Mouse (Mus musculus): ENCODE measurements at regions not wholly inside any gene's neighbourhood (a gene's known extent, or its start where the extent isn't known, plus 50 kb on each side); places are given as distances from the start of the nearest gene placed in this dataset.

DNA sequence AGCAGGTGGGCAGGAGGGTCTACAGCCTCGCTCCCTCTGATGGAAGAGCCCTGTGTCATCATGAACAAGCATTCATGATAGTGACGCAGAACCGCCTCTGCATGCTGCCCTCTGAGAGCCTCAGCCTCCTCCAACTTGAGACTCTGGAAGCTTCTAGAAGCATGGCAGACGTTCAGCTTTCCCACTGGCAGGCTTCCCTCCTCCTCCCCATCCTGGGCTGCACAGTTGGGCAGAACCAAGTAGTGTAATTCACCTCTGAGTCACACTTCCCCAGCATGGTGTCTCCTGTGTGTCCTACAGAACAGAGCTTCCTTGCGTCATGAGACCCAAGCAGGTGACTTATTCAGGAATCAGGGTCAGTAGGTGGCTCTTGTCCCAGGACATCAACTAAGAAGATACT is 271.3 kb upstream of the Zmiz1 start:
- no peak for DNase-seq
- ATAC-seq: no peak
- Histone ChIP-seq H3K27ac (ENCODE audit: low read depth, low read length) (no peak overlapping the region), H3K36me3 (ENCODE audit: insufficient read depth) (no peaks in the 10 kb centered on the region), H3K9me3 (ENCODE audit: low read length) (no peaks in the 10 kb centered on the region), H3K4me3 (ENCODE audit: low read depth, low read length) (no peak overlapping the region), H3K4me1 (ENCODE audit: insufficient read depth) (peaks cover 11% of the 10 kb centered on the region; the same call in 1 of the 2 replicates), H3K27me3 (ENCODE audit: insufficient read depth, low read length) (no peaks in the 10 kb centered on the region), H3K4me2 (ENCODE audit: low read depth) (no peak overlapping the region), H3K9ac (no peak overlapping the region)
- 85% methylated on average over 5 of the region's 5 CpGs for WGBS
- TF ChIP-seq CTCF (IDR thresholded peaks at IDR 0.05; ENCODE audit: low read depth): no peak

DNA sequence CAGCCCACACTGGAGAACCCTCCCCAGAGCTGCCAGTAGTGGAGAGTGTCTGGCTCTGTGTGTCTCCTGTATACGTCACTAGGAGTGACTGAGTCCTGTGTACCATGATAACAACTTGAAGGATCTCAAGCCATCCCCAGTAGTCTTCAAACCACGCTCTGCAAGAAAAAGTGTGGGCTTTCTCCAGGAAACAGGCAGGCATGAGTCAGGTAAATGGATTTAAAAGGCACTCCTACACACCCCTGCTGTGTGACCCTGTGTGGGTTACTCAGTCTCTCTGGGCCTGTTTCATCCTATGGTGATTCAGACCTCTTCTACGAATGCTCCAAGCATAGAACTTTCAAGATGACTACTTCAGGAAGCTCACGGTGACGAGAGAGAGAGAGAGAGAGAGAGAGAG is 269.7 kb upstream of the Zmiz1 start:
- H3K4me2 ChIP-seq (ENCODE audit: low read depth): no peak overlapping the region
- H3K27ac ChIP-seq (ENCODE audit: low read depth, low read length): no peak overlapping the region
- no peak for ATAC-seq
- no peak for DNase-seq
- no peak for TF ChIP-seq CTCF (IDR thresholded peaks at IDR 0.05; ENCODE audit: low read depth)
- H3K9ac ChIP-seq: no peak overlapping the region
- no peak overlapping the region for H3K4me3 ChIP-seq (ENCODE audit: low read depth, low read length)
- WGBS: 92% methylated on average over 5 of the region's 5 CpGs
- H3K27me3 ChIP-seq (ENCODE audit: insufficient read depth, low read length): no peaks in the 10 kb centered on the region
- no peaks in the 10 kb centered on the region for H3K36me3 ChIP-seq (ENCODE audit: insufficient read depth)
- H3K4me1 ChIP-seq (ENCODE audit: insufficient read depth): peaks cover 11% of the 10 kb centered on the region; the same call in 1 of the 2 replicates
- H3K9me3 ChIP-seq (ENCODE audit: low read length): no peaks in the 10 kb centered on the region

DNA sequence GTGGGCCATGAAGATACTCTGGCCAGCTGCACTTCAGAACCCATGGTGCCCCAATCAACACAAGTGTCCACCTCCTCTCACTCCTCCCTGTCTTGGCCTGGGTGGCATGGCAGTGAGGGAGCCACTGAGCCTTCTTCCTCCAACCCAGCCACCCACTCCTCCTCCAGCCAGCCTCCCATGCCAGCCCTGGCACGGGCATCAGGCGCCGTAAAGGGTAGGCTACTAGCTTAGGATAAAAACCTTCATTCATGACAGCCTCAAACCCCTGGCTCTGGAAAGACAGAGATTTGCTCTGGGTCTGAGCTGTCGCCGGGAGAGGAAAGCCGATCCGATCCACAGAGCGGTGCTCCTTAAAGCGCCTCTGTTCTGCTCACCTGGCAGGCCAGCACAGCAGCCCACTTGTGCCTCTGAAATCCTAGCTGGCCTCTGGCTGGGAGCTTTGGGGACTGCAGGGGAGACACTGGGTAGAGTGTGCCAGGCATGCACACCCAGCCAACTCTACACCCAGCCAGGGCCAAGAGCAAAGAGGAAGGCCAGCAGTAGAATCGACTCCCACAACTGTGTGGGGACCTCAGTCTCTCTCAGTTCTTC is 268.2 kb upstream of the Zmiz1 start:
- no peak overlapping the region for H3K27ac ChIP-seq (ENCODE audit: low read depth, low read length)
- 87% methylated on average over 10 of the region's 10 CpGs for WGBS
- H3K36me3 ChIP-seq (ENCODE audit: insufficient read depth): no peaks in the 10 kb centered on the region
- no peak overlapping the region for H3K4me3 ChIP-seq (ENCODE audit: low read depth, low read length)
- TF ChIP-seq CTCF (IDR thresholded peaks at IDR 0.05; ENCODE audit: low read depth): no peak
- H3K4me1 ChIP-seq (ENCODE audit: insufficient read depth): 0 out of 2 replicates have a peak, but pooled peaks cover 7% of the 10 kb centered on the region
- no peak for DNase-seq
- no peaks in the 10 kb centered on the region for H3K27me3 ChIP-seq (ENCODE audit: insufficient read depth, low read length)
- ATAC-seq: no peak
- H3K9me3 ChIP-seq (ENCODE audit: low read length): no peaks in the 10 kb centered on the region
- no peak overlapping the region for H3K9ac ChIP-seq
- no peak overlapping the region for H3K4me2 ChIP-seq (ENCODE audit: low read depth)

DNA sequence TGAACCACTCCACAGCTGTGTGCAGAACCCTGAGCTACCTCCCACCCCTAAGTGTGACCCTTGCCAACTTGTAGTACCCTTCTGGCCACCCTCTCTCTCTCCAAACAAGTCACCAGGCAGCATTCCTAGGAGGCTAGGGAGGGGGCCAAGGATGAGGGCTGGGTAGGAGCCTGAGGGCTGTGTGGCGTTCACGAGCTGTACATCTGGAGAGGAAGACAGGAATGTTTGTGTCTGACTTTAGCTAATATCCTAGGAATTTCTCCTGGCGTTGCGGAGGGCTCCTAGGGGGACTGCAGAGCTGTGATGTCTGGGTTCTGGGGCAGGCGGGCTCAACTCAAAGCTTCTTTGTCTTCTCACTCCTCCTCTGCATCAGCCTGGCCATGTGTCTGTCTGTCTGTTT is 262.2 kb upstream of the Zmiz1 start:
- no peak for TF ChIP-seq CTCF (IDR thresholded peaks at IDR 0.05; ENCODE audit: low read depth)
- 68% methylated on average over 5 of the region's 5 CpGs for WGBS

DNA sequence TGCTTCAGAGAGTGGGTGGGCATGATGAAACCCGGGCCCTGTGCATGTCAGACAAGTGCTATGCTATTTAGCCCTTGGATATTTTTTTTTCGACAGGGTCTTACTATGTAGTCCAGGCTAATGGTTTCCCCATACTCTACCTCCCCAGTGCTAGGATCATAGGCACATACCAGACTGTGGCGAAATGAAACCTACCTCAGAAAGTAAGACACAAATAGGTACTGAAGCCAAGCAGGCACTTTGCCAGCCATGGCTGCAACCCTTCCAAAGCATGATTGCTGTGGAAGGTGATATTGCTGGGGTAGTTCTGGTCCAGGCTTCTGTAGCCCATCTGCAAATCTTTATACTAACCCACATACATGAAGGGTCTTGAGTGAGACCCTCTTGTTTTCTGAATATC is 259.1 kb upstream of the Zmiz1 start:
- Histone ChIP-seq H3K36me3 (ENCODE audit: insufficient read depth) (no peaks in the 10 kb centered on the region), H3K4me3 (ENCODE audit: low read depth, low read length) (no peak overlapping the region), H3K27ac (ENCODE audit: low read depth, low read length) (no peak overlapping the region), H3K9ac (no peak overlapping the region), H3K4me1 (ENCODE audit: insufficient read depth) (no peaks in the 10 kb centered on the region), H3K4me2 (ENCODE audit: low read depth) (no peak overlapping the region), H3K9me3 (ENCODE audit: low read length) (no peaks in the 10 kb centered on the region), H3K27me3 (ENCODE audit: insufficient read depth, low read length) (no peaks in the 10 kb centered on the region)
- TF ChIP-seq CTCF (IDR thresholded peaks at IDR 0.05; ENCODE audit: low read depth): no peak
- 81% methylated on average over 3 of the region's 3 CpGs for WGBS
- DNase-seq (no peak), ATAC-seq (no peak)

More for the DNA sequence above, 262.2 kb upstream of the Zmiz1 start:
- Histone ChIP-seq H3K4me3 (ENCODE audit: low read depth, low read length) (no peak overlapping the region), H3K4me2 (ENCODE audit: low read depth) (no peak overlapping the region), H3K9ac (no peak overlapping the region), H3K9me3 (ENCODE audit: low read length) (no peaks in the 10 kb centered on the region), H3K4me1 (ENCODE audit: insufficient read depth) (no peaks in the 10 kb centered on the region), H3K27ac (ENCODE audit: low read depth, low read length) (no peak overlapping the region), H3K27me3 (ENCODE audit: insufficient read depth, low read length) (no peaks in the 10 kb centered on the region), H3K36me3 (ENCODE audit: insufficient read depth) (no peaks in the 10 kb centered on the region)
- no peak for DNase-seq
- no peak for ATAC-seq

DNA sequence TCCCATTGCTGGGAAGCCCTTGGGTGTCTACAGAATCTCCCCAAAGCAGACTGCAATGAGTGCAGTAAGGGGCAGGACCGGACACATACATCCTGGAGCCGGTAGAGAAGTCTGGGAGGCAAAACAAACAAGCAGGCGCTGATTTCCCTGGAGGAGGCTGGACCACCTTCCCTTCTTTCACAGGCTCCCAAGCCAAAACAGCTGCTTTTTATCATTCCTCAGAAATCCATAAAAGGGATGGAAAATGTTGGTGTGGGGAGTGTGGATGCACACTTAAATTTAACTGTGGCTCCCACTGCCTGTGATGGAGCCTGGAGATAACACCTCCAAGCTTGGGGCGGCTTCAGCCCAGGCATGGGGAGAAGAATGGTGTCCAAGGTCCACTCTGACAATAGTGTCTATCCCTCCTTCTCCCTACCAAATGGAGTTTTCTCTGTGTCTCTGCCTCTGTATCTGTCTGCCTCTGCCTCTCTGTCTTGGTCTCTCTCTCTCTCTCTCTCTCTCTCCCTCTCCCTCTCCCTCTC is 258.3 kb upstream of the Zmiz1 start:
- no peak overlapping the region for H3K9ac ChIP-seq
- no peaks in the 10 kb centered on the region for H3K36me3 ChIP-seq (ENCODE audit: insufficient read depth)
- H3K4me2 ChIP-seq (ENCODE audit: low read depth): no peak overlapping the region
- H3K27ac ChIP-seq (ENCODE audit: low read depth, low read length): no peak overlapping the region
- 82% methylated on average over 4 of the region's 4 CpGs for WGBS
- DNase-seq (no peak), ATAC-seq (no peak)
- no peak for TF ChIP-seq CTCF (IDR thresholded peaks at IDR 0.05; ENCODE audit: low read depth)
- H3K27me3 ChIP-seq (ENCODE audit: insufficient read depth, low read length): no peaks in the 10 kb centered on the region
- H3K4me1 ChIP-seq (ENCODE audit: insufficient read depth): no peaks in the 10 kb centered on the region
- H3K9me3 ChIP-seq (ENCODE audit: low read length): no peaks in the 10 kb centered on the region
- H3K4me3 ChIP-seq (ENCODE audit: low read depth, low read length): no peak overlapping the region

DNA sequence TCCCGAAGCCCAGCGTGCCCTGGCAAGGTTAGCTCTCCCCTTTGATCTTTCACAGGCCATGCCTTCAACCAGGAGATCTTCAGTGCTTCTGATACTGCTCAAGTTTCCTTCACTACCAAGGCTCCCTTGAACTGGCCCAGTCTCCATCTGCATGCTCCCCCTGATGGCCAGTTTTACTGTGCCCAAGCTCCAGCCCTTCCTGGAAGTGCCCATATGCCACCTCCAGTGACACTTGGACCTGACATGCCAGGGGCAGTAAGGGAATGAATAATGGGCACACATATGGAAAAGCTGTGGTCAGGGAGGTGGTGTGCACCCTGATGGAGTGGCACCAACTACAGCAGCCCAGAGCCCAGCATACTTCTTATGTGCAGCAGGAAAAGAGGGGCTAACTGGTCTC is 256.7 kb upstream of the Zmiz1 start:
- 0 out of 2 replicates have a peak, but pooled peaks have one; percentile 13 for TF ChIP-seq CTCF (IDR thresholded peaks at IDR 0.05; ENCODE audit: low read depth)
- 95% methylated on average over 2 of the region's 2 CpGs for WGBS
- Histone ChIP-seq H3K9me3 (ENCODE audit: low read length) (no peaks in the 10 kb centered on the region), H3K4me3 (ENCODE audit: low read depth, low read length) (no peak overlapping the region), H3K4me1 (ENCODE audit: insufficient read depth) (no peaks in the 10 kb centered on the region), H3K4me2 (ENCODE audit: low read depth) (no peak overlapping the region), H3K27ac (ENCODE audit: low read depth, low read length) (no peak overlapping the region), H3K36me3 (ENCODE audit: insufficient read depth) (no peaks in the 10 kb centered on the region), H3K9ac (no peak overlapping the region), H3K27me3 (ENCODE audit: insufficient read depth, low read length) (no peaks in the 10 kb centered on the region)
- ATAC-seq (no peak), DNase-seq (no peak)

All from forebrain, postnatal 0 days (tissue).